Mouse (Mus musculus) heart, embryonic 15.5 days (tissue): ENCODE results near the gene Znhit3. TPM values are rescaled to one million over a fixed set of nuclear protein-coding genes. Genes with fewer than 3 reads are reported as not detected.

Source experiments
- ATAC-seq: fragments of 200-750 bp; cut with Nextera tagmentation; replicated peaks from 2 replicates; pipeline ENCODE4 v1.8.0; 2017; ENCODE audit warnings: low read depth, moderate TSS enrichment; ENCODE audit not compliant: insufficient number of reproducible peaks, insufficient read depth, low FRiP score
- H3K27ac ChIP-seq: fragments of 300-500 bp; sonication (generic); 2 replicates; pipeline ENCODE4 v1.5.1; 2015; ENCODE audit warnings: mild to moderate bottlenecking, inconsistent platforms
- H3K27me3 ChIP-seq: fragments of 300-500 bp; sonication (generic); 2 replicates; pipeline ENCODE4 v1.6.1; 2015; ENCODE audit warnings: inconsistent platforms
- H3K36me3 ChIP-seq: fragments of 300-500 bp; sonication (generic); 2 replicates; pipeline ENCODE4 v1.6.1; 2015; ENCODE audit warnings: mild to moderate bottlenecking, inconsistent platforms
- H3K4me1 ChIP-seq: fragments of 300-500 bp; sonication (generic); replicated peaks from 2 replicates; pipeline ENCODE4 v1.6.1; 2015; ENCODE audit warnings: inconsistent platforms
- H3K4me2 ChIP-seq: fragments of 300-500 bp; sonication (generic); 2 replicates; pipeline ENCODE4 v1.6.1; 2015; ENCODE audit warnings: inconsistent platforms, mild to moderate bottlenecking, moderate library complexity
- H3K4me3 ChIP-seq: fragments of 300-500 bp; sonication (generic); 2 replicates; pipeline ENCODE4 v1.5.1; 2015; ENCODE audit warnings: mild to moderate bottlenecking, inconsistent platforms
- H3K9ac ChIP-seq: fragments of 300-500 bp; sonication (generic); 2 replicates; pipeline ENCODE4 v1.6.1; 2015; ENCODE audit warnings: mild to moderate bottlenecking, inconsistent platforms
- H3K9me3 ChIP-seq: fragments of 300-500 bp; sonication (generic); replicated peaks from 2 replicates; pipeline ENCODE4 v1.6.1; 2016; ENCODE audit warnings: inconsistent platforms
- WGBS: fragments of 180-500 bp; shearing (Covaris S2); methylation state at CpG from one replicate; pipeline ENCODE4 v1.1.7; 2015; ENCODE audit warnings: mixed read lengths; 5-methylcytosine and 5-hydroxymethylcytosine counted together
- polyA plus RNA-seq: library from polyadenylated mRNA; unstranded; fragments of >200 nt; fragmentation: Nextera tagmentation; extraction: Ambion mirVana; gene quantifications from 2 replicates; pipeline ENCODE4 v1.2.1, GENCODE M21; 2015

Znhit3 gene
- polyA plus RNA-seq: 31.4 and 36.2 TPM in 2 replicates

- Histone ChIP-seq H3K4me1 (peaks cover 6% of the 10 kb centered on the region), H3K9me3 (no peaks in the 10 kb centered on the region), H3K9ac (peak within 1 kb of the TSS; percentile 73), H3K4me2 (peak within 1 kb of the TSS; percentile 73), H3K4me3 (peak within 1 kb of the TSS; percentile 67), H3K27me3 (no peaks in the 10 kb centered on the region), H3K27ac (no peak within 1 kb of the TSS), H3K36me3 (peaks cover 15% of the 10 kb centered on the region)
- peak; percentile 82 for ATAC-seq
- WGBS: 4% methylated on average over 34 of the region's 34 CpGs
Measured at GRCm38 (mm10) chr11:84916053-84916702, at the start of gene Znhit3. Gene Znhit3, minus strand, starts transcription at chr11:84916366.

GRCm38 (mm10) chr11:84963556-84963955, 47.4 kb upstream of the Znhit3 start:
- H3K4me3 ChIP-seq: no peak overlapping the region
- H3K4me1 ChIP-seq: peaks cover 16% of the 10 kb centered on the region
- no peak overlapping the region for H3K9ac ChIP-seq
- H3K4me2 ChIP-seq: no peak overlapping the region
- no peaks in the 10 kb centered on the region for H3K9me3 ChIP-seq
- ATAC-seq: no peak
- H3K36me3 ChIP-seq: no peaks in the 10 kb centered on the region
- WGBS: 78% methylated on average over 3 of the region's 3 CpGs
- peaks cover 16% of the 10 kb centered on the region for H3K27me3 ChIP-seq
- H3K27ac ChIP-seq: no peak overlapping the region

GRCm38 (mm10) chr11:84962536-84962935, 46.4 kb upstream of the Znhit3 start:
- no peak for ATAC-seq
- Histone ChIP-seq H3K4me2 (no peak overlapping the region), H3K36me3 (no peaks in the 10 kb centered on the region), H3K9ac (no peak overlapping the region), H3K27ac (no peak overlapping the region), H3K9me3 (no peaks in the 10 kb centered on the region), H3K4me3 (no peak overlapping the region), H3K27me3 (peaks cover 26% of the 10 kb centered on the region), H3K4me1 (peaks cover 25% of the 10 kb centered on the region)
- WGBS: 83% methylated on average over 4 of the region's 4 CpGs

- 92% methylated on average over 4 of the region's 4 CpGs for WGBS
- Histone ChIP-seq H3K4me2 (no peak overlapping the region), H3K27me3 (peaks cover 36% of the 10 kb centered on the region), H3K4me1 (peaks cover 29% of the 10 kb centered on the region), H3K36me3 (no peaks in the 10 kb centered on the region), H3K9ac (no peak overlapping the region), H3K9me3 (no peaks in the 10 kb centered on the region), H3K4me3 (no peak overlapping the region), H3K27ac (no peak overlapping the region)
- ATAC-seq: no peak
Measured at GRCm38 (mm10) chr11:84961571-84961970, 45.4 kb upstream of the Znhit3 start.

GRCm38 (mm10) chr11:84960780-84961179, 44.6 kb upstream of the Znhit3 start:
- no peak overlapping the region for H3K4me3 ChIP-seq
- no peaks in the 10 kb centered on the region for H3K36me3 ChIP-seq
- H3K4me2 ChIP-seq: no peak overlapping the region
- WGBS: 59% methylated on average over 6 of the region's 6 CpGs
- peaks cover 44% of the 10 kb centered on the region for H3K27me3 ChIP-seq
- no peaks in the 10 kb centered on the region for H3K9me3 ChIP-seq
- H3K4me1 ChIP-seq: peaks cover 29% of the 10 kb centered on the region
- H3K9ac ChIP-seq: no peak overlapping the region
- no peak overlapping the region for H3K27ac ChIP-seq
- ATAC-seq: no peak

- Histone ChIP-seq H3K4me3 (no peak overlapping the region), H3K9me3 (no peaks in the 10 kb centered on the region), H3K4me1 (peaks cover 29% of the 10 kb centered on the region), H3K27ac (no peak overlapping the region), H3K36me3 (no peaks in the 10 kb centered on the region), H3K4me2 (peak overlapping the region; percentile 28; the same call in 1 of the 2 replicates), H3K27me3 (peaks cover 45% of the 10 kb centered on the region), H3K9ac (no peak overlapping the region)
- WGBS: 41% methylated on average over 3 of the region's 3 CpGs
- ATAC-seq: no peak
Measured at GRCm38 (mm10) chr11:84960291-84960690, 44.1 kb upstream of the Znhit3 start.

GRCm38 (mm10) chr11:84959701-84960181, 43.6 kb upstream of the Znhit3 start:
- H3K27me3 ChIP-seq: peaks cover 45% of the 10 kb centered on the region
- peak overlapping the region; percentile 28 for H3K4me2 ChIP-seq
- no peak overlapping the region for H3K27ac ChIP-seq
- 4% methylated on average over 9 of the region's 9 CpGs for WGBS
- H3K4me3 ChIP-seq: no peak overlapping the region
- no peak for ATAC-seq
- H3K9me3 ChIP-seq: no peaks in the 10 kb centered on the region
- peaks cover 29% of the 10 kb centered on the region for H3K4me1 ChIP-seq
- no peak overlapping the region for H3K9ac ChIP-seq
- H3K36me3 ChIP-seq: no peaks in the 10 kb centered on the region

GRCm38 (mm10) chr11:84959181-84959580, 43.0 kb upstream of the Znhit3 start:
- no peak for ATAC-seq
- Histone ChIP-seq H3K4me1 (peaks cover 29% of the 10 kb centered on the region), H3K9me3 (no peaks in the 10 kb centered on the region), H3K36me3 (no peaks in the 10 kb centered on the region), H3K27ac (no peak overlapping the region), H3K27me3 (peaks cover 45% of the 10 kb centered on the region), H3K4me3 (no peak overlapping the region), H3K9ac (no peak overlapping the region), H3K4me2 (no peak overlapping the region)
- WGBS: 30% methylated on average over 5 of the region's 5 CpGs

GRCm38 (mm10) chr11:84958271-84958630, 42.1 kb upstream of the Znhit3 start:
- no peak for ATAC-seq
- Histone ChIP-seq H3K4me1 (peaks cover 29% of the 10 kb centered on the region), H3K9ac (no peak overlapping the region), H3K4me3 (peak overlapping the region; percentile 40), H3K27ac (no peak overlapping the region), H3K27me3 (peaks cover 45% of the 10 kb centered on the region), H3K4me2 (peak overlapping the region; percentile 61), H3K36me3 (no peaks in the 10 kb centered on the region), H3K9me3 (no peaks in the 10 kb centered on the region)
- 4% methylated on average over 11 of the region's 11 CpGs for WGBS

- peaks cover 29% of the 10 kb centered on the region for H3K4me1 ChIP-seq
- peaks cover 45% of the 10 kb centered on the region for H3K27me3 ChIP-seq
- H3K4me2 ChIP-seq: peak within 1 kb of the TSS; percentile 61
- under 1% methylated on average over 49 of the region's 49 CpGs for WGBS
- H3K36me3 ChIP-seq: no peaks in the 10 kb centered on the region
- H3K27ac ChIP-seq: no peak within 1 kb of the TSS
- no peak for ATAC-seq
- no peaks in the 10 kb centered on the region for H3K9me3 ChIP-seq
- H3K9ac ChIP-seq: peak within 1 kb of the TSS; percentile 7; the same call in 1 of the 2 replicates
- H3K4me3 ChIP-seq: peak within 1 kb of the TSS; percentile 40
Measured at GRCm38 (mm10) chr11:84957591-84958270, 41.6 kb upstream of the Znhit3 start, which contains the start of gene Car4. Gene Car4, plus strand, starts transcription at chr11:84957786.

GRCm38 (mm10) chr11:84957171-84957570, 41.0 kb upstream of the Znhit3 start:
- H3K36me3 ChIP-seq: no peaks in the 10 kb centered on the region
- no peaks in the 10 kb centered on the region for H3K9me3 ChIP-seq
- no peak for ATAC-seq
- peaks cover 29% of the 10 kb centered on the region for H3K4me1 ChIP-seq
- 4% methylated on average over 15 of the region's 15 CpGs for WGBS
- peak overlapping the region; percentile 61 for H3K4me2 ChIP-seq
- peak overlapping the region; percentile 40 for H3K4me3 ChIP-seq
- no peak overlapping the region for H3K27ac ChIP-seq
- no peak overlapping the region for H3K9ac ChIP-seq
- H3K27me3 ChIP-seq: peaks cover 45% of the 10 kb centered on the region
